Mouse (Mus musculus): ENCODE measurements around the gene Nkx2-5.

Nkx2-5 gene

DNA sequence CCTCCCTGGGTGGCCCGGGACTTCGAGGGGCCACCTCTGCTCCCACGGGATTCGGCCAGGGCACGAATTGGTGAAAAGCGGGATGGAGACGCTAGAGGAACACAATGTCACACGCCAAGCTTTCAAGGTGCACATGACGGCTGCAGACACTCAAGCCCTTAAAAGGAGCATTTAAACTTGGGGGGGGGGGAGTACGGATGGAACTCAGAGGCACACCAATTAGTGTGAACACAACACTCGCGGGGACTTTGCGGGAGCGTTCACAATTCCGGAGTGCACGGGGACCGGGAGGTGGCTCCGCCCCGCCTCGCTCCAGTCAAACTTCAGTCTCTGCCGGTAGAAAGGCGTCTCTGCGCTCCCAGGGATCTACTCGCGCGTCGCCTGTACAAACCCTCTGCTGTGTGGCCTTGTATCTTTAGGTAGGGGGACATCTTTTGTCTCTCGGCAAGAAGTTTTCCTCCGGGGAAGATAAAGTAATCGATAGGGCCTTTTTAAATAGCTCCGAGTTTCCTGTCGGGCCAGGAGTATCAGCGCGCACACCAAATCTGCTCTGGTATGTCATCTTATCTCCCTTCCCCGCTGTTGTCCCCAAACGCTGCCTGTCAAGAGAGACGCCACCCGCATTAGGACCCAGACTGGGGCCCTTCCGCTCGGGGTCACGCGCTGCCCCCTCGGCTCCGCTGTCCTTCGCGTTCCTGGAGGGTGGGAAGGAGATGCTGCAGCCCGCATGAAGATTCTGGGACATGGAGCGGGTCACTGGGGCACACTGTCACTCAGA lies 5.7 kb upstream of the Nkx2-5 start:
- no peak for DNase-seq (ENCODE audit: low read depth)

DNA sequence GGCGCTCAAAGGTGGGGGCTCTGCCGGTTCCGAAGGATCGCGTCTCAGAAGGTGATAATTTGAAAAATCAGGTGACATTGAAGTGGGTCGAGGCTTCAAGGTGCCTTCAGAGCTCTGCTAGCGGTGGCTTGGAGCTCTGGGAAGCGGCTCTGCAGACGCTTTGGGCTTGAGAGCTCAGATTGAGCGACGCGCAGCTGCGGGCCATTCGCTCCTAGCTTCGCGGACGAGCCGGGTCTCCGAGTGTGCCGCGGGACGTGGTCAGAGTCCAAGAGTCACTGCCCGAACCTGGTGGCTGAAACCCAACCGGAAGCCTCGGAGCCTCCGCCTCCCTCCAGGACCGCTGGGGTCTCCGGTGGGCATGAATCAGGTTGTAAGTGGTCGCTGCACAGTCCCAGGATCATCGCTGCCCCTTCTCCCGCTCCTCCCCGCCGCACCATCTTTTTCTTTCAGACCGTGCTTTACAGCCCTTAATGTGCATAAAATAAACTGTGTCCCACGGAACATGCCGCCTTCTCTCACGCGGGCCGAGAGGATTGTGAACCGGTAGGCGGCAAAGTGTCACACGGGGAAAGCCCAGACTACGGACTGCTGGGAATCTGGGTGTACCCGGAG lies 5.0 kb upstream of the Nkx2-5 start:
- DNase-seq (ENCODE audit: low read depth) = no peak

DNA sequence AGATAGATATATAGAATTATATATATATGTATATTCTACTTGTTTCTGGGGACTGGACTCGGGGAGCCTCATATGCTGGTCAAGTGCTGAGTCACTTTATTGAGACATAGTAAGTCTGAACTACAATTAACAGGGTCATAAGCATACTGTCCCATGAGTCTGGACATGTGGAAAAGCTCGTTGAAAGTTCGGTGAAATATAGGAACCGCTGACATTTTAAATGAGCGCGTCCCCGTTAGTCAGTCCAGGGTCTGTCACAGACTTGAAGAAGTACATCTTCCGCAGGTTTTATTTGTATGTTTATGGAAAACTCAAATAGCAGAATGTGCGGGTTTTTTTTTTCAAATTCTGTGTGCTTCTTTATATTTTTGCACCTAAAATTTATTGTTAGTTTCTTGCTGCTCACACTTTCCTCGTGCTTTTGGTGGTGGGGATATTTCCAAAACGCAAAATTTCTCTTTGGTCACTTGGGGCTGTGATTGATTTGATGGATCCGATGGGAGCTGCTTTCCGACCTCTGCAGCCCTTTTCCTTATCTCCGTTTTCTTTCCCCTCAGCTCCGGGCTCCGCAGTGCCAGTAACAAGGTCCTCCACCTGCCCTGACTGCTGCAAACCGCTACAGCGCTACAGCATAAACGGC lies 4.4 kb upstream of the Nkx2-5 start:
- DNase-seq (ENCODE audit: low read depth) = no peak

DNA sequence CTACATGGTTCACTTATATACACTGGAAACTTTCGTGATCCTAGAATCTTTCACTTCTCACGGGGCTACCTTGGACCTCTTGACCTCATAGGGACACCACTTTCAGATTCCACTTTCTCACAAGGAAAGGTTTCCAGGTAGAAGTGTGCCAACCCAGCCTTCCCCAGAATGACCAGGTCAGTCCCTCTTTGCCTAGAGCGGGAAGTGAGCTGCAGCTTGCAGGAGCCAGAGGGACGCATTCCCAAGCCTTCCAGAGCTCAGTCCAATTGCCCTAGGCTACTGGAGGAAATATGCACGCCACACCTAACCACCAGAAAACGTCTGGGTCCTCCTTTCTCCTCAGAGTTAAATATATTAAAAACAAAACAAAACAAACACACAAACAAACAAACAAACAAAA lies 3.4 kb upstream of the Nkx2-5 start:
- DNase-seq (ENCODE audit: low read depth) = no peak

DNA sequence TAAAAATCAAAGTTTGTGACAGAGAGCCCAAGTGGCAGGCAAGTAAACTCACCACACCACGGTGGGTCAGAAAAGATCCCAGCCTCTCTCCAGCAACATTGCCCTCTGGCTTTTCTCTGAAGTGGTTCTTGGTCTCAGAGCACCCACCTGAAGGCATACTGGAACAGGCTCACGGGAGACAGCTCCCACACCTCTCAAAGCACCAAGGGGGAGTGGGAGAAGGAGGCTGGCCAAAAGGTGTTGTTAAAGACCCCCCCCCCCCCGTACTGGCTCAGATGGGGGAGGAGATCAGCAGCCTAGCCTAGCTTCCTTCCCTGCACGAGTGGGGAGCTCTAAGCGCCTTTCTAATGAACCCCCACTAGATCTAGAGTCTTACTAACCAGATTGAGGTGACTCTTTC lies 3.0 kb upstream of the Nkx2-5 start:
- no peak for DNase-seq (ENCODE audit: low read depth)

DNA sequence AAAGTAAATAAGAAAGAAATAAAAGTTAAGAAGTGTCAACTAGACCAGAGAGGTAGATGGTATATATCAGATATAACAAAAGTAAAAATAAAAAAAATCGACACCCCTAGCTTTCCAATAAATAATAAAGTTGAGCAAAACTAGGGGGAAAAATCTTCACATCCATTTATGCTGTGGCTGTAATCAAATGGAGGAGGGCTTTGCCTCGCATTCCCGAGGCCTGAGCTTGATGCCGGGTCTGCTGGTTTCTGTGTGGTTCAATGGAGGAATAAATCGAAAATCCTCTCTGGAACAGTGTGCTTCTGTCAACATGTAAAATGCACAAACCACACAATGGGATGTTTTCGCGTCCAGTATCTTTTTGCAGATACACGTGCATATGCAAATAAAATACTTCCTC lies 1.6 kb upstream of the Nkx2-5 start:
- DNase-seq (ENCODE audit: low read depth) = no peak

DNA sequence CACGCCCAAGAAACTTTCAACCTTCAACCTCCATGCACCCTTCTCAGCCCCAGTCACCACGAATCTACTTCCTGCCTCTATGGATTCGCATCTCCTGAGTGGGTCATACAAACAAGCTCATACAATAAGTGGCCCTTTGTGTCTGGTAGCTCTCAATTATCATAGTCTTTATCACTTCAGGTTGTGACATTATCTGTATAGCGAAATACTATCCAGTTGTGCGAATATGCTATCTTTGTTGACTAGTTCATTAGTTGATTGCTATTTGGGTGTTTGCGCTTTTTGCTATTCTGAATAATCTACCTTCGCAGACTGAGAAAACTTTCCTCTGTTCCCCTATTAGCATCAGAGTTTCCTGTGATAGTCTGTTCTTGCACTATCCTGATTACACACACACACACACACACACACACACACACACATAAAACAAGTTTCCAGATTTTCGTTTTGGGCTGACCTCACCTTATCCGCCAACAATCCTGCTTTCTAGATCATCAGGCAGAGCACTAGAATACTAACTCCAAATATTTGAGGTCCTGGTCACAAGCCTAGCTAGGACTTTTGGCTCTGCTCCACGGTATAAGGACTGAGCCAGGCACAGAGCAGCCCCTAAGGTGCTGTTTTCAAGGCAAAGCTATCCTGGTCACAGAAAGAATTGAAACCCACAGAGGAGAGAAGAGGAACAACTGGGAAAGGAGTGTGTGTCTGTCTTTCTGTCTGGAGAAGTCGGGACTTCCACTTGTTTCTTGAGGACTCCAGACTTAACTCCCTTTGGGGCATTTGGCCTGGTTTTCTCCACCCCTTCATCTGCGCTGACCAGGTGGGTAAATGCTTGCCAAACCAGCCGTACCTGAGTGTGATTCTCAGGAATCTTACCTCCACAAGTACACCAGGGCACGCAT lies 591 bp upstream of the Nkx2-5 start:
- DNase-seq (ENCODE audit: low read depth) = no peak

DNA sequence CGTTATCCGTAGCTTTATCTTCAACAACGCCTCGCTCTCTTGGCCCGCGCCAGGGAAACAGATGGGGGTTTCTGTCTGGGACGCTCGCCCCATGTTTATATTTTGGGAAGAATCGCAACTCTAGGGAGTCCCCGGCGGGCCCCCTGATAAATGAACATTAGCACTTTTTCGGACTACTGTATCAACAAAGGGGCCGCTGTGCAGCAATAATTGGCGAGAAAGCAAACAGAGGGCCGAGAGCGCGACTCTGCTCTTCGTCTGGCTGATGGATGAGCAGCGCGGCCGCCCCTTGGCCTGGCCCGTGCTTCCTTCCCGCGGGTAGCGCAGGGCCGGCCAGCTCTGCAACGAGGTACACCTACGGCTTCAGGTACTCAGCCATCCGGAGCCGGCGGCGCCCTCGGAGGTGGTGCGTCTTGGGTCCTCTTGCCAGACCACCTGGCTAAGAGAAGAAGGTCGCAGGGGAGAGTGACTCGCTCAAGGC lies 398 bp downstream of the Nkx2-5 start:
- DNase-seq (ENCODE audit: low read depth) = no peak

DNA sequence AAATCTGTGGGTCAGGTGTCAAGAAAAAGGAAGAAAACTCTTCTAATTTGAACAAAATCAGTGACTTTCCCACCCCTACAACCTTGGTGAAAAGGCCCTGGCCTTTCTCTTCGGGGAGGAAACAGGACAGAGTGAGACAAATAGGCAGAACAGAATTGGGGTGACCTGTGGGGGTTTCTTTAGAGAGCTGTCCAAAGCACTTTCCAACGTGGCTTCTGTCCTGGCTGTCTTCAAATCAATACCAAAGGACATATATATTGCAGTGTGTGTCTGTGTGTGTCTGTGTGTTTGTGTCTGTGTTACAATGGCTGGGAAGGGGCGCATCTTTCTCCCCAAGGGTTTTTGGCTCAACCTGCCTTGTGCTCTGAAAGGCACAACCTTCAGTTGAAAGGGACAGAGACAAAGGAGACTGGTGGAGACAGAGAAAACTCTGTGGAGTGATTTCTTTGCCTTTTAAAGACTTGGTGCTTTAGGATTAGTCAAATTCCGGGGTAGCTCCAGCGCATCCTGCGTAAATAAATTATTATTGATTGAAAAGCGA lies 1.0 kb downstream of the Nkx2-5 start:
- DNase-seq (ENCODE audit: low read depth) = no peak

DNA sequence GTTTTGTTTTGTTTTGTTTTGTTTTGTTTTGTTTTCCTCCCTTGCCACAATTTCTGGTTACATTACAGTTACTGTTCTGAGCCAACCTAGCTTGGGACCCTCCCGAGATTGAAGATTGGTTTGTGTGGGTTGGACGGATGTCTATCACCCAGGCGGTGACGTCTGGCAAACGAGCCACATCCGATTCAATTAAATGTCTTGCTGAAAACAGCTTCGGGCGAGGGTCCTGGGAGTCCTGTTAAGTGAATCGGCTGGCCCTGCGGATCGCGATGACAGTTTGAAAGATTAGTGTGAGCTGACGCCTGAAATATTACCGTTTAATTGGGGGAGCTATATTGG lies 1.6 kb downstream of the Nkx2-5 start:
- no peak for DNase-seq (ENCODE audit: low read depth)

DNA sequence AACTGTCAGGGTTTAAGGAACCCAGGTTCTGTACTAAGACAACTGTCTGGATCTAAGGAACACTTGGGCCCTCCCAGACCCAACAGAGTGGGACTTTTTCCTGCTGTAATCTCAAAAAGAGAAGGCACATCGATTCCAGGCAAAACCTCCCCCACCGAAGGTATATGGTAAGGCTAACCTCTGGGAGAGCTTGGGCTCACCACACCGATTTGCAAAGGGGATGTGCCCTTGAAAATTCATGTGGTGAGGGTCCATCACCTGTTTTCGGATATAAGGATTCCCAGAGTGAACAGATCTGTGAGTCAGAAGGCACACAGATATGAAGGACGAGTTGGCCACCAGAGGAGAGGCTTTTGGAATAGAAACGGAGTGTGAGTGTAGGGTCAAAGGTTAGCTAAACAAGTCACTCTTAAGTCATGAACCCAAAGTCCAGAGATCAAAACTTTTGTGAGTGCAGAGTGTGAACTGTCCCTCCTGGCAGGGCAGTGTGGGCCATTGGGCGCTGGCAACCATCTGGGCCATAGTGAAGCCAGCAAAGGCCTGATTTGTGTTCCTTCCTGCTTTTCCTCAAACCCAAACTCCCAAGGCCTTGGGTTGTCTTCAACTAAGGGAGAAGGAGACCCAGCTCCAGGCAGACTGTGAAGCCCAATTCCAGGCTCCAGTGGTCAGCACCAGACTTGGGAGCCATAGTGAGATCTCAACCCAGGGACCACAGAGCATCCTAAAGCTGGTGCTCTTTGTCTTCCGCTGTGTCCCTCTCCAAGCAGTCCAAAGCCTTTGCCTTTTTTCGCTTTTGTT lies 2.2 kb downstream of the Nkx2-5 start:
- no peak for DNase-seq (ENCODE audit: low read depth)

DNA sequence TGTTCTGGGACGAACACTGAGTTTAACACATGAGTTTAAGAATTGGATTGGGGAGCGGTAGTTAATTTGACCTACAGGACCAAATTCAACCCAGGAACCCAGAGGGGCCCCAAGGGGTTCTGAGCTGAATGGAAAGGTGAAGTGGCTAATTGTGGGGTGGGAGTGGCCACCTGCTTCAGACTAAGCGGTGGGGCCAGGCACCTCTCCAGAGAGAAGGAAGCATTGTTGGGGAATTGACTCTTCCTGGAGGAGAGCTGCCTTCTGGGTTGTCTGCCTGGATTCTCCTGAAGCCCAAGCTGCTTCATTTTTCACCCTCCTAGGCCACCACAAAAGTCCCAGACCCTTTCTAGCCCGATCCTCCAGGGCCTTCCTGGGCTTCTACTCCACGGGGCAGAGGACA lies 2.8 kb downstream of the Nkx2-5 start:
- no peak for DNase-seq (ENCODE audit: low read depth)

DNA sequence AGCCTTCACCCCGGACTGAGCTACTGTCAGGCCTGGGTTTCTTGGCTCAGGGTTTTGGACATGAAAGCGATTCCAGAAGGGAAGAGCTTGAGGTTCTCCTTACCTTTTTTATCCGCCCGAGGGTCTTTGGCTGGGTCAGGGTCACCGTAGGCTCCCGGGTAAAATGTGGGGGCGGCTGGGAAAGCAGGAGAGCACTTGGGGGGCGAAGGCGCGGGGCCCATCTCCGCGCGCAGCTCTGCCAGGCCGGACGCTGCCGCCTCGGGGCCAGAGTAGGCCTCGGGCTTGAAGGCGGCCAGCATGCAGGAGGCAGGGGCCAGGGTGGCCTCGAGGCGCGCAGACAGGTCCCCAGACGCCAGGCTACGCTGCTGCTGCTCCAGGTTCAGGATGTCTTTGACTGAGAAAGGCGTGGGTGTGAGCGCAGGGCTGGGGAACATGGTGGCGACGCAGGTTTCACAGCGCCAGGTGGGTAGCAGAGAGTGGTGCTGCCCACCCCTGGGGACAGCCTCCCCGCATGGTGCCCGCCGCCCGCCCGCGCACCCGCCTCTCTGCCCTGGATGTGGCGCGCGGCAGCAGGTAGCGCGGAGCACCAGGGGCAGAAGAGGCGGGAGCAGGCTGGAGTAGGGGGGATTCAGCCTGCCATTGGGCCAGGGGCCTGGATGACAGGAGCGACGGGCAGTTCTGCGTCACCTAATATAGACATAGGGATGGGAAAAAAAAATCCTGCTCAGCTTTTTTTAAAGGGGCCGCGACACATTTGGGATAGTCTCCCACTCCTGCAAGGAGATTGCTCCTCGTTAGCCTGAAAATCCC lies 3.7 kb downstream of the Nkx2-5 start:
- peak; percentile 60 for DNase-seq (ENCODE audit: low read depth)

DNA sequence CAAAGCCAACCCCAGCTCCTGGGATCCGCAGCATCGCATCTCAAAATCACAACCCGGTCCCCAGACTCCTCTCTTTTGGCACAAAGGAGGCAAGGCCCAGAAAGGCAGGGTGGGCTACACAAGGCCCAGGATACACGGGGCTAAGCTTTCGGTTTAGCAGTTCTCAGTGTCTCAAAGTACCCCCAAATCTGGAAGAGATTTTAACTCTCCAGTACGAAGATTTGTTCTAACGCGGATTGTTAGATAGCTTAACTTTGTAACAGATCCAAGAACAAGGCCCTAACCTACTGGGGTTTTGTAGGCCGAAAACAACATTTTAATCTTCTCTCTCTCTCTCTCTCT lies 4.4 kb downstream of the Nkx2-5 start:
- no peak for DNase-seq (ENCODE audit: low read depth)

DNA sequence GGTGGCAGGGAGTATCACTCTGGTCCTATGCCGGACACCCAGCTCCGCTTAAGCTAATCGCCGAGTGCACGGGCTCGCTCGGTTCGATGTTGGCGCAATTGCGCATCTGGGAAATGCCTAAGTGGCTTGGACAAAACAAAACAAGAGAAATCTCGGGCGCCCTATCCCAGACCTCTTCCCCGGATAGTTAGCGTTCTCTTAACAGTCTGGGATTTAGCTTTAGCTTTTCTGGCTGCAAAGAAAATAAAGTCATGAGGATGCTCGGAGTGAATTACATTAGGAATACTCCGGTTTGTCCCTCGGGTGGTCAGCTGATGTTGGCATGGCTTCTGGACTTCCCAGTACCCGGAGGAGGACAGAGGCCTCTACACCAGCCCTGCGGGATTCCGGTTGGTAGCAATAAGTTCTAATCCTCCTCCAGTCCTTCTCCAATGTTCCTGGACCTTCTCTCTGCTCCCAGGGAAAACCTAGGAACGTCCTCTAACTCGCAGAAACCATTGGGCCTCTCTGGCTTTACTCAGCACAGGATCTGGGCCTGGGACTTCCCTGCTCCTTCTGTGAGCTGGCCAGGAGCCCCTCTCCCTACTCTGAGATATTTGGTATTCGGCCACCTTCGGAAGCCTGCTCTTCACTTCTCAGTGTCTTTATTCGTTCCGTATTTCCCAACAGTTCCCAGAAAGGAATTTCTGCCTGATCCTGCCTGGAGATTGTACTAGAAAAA lies 4.9 kb downstream of the Nkx2-5 start:
- DNase-seq (ENCODE audit: low read depth) = no peak

DNA sequence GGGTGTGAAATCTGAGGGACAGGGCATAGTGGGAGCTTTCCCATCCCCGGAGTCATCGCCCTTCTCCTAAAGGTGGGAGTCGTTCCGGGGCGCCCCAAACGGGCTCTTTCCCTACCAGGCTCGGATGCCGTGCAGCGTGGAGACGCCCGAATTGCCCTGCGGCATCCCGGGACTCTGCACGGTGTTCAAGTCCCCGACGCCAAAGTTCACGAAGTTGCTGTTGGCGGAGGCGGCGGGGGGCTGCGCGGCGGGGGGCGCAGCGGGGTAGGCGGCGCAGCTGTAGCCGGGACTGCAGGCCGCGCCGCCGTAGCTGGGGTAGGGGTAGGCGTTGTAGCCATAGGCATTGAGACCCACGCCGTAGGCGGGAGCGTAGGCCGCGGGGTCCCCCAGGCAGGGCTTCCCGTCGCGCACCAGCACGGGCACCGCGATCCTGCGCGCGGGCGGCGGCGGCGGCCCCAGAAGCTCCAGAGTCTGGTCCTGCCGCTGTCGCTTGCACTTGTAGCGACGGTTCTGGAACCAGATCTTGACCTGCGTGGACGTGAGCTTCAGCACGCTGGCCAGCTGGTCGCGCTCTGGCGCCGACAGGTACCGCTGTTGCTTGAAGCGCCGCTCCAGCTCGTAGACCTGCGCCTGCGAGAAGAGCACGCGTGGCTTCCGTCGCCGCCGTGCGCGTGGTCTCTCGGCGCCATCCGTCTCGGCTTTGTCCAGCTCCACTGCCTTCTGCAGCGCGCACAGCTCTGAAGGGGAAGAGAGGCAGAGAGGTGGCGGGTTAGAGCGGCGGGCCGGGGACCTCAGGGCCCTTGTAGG lies 5.7 kb downstream of the Nkx2-5 start:
- DNase-seq (ENCODE audit: low read depth) = no peak

DNA sequence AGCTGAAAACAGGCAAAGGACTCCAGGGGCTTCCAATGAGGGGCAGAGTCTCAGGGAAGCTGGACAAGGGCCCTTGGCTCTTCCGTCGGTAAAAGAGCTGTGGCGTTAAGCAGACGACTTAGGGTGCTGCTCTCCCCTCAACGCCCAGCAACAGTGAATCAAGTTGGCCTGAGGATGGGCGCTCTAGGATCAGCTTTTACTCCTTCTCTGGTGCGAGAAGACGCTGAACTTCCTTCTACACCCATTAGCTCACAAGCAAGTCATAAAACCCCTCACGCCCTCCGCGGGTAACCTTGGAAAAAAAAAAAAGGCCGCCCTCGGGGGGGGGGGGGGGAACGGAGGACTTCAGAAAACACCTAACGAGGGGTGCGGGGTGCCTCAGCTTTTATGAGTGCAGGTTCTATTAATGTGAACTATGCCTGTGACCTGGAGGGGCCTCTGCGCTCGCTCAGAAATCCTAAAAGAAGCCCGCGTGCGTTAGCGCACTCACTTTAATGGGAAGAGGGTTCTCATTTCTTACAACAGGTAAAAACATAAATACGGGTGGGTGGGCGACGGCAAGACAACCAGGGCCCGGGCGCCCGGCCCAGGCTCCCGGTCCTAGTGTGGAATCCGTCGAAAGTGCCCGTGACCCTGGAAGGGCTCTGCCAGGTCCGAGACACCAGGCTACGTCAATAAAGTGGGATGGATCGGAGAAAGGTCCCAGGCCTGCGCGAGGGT lies 6.5 kb downstream of the Nkx2-5 start:
- no peak for DNase-seq (ENCODE audit: low read depth)

DNA sequence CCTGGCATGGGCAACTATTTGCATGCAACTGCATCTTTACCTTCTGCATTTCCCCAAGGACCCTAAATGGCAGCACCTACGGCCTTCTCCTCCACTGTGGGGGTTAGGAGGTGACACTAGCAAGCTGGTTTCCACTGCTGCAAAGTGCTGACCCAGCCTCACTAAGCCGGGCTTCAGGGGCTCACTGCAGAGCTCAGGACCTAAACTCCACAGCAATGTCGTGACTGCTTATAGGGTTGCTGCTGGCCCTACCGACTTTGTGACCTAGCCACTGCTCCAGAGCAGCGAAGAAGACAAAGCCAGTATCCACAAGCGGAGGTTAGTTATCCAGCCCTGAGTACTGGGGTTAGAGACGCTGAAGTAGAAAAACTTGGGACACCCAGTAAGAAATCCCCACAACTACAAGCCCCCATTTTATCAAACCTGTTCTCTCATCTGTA lies 7.2 kb downstream of the Nkx2-5 start:
- no peak for DNase-seq (ENCODE audit: low read depth)
